Mouse (Mus musculus) brain, adult 2 months (tissue): Measurements from ENCODE around the gene Sptlc2.
"Not testable (repeated sequence)": the region's sequence is repeated elsewhere in the genome, so short reads cannot be mapped to it uniquely, and the experiment has no call there.

Experiments
- DNase-seq: peaks from one replicate; pipeline ENCODE4 v3.0.0; 2011; ENCODE audit warnings: low read depth, low spot score

Sptlc2 gene

DNA sequence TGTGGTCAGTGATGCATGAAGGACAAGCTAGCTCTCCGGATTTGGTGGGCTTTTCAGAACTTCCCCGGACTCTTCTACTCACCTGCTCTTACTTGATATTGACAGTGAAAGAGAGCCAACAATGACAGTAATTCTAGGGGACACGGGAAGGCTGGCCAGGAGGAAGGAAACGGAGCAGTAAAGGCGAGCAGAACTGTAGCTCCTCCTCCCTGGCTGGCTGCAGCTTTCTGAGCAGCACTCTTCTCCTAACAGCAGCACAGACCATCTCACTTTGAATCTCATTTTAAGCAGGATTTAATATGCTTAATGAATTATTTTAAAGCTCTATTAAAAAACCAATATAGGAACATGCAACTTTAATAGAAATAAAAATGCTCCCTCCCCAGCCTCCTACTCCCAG is 56.2 kb downstream of the Sptlc2 start:
- peak; percentile 9 for DNase-seq

DNA sequence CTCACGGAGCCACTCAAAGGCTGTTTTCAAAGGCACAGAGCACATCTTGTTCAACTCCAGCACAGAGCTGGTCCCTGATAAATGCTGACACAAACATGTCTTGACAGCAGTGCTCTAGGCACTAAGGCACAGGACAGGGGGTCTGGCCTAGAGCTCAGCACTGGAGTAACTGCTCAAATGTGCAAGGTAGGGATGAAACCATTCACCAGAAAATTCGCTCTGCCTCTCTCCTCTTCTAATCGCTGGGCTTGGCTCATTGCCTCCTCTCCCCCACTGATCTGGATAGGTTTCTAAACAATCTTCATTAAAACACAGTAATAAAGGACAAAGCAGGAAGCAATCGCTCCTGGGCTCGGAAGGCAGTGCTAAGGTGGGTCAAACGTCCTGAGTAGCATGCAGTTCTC is 57.1 kb downstream of the Sptlc2 start:
- DNase-seq, result peak; percentile 13

DNA sequence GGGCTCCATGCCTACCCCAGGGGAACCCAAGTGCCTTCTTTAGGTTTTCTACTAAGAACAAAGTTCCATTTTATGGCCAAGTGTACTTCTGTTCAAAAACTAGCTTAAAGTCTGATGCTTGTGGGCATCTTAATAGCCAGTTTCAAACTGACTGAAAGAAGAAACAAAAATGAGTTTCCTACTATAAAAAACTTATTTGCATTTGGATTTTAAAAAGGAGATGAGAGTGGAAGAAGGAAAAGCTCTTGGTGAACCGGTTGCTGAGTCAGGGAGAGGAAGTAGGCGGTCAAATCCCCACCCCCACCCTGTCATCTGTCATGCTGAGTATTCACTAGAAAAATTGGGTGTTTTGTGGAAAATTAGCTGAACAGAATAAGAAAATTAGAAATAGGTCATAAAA is 57.9 kb downstream of the Sptlc2 start:
- peak; percentile 75 for DNase-seq

DNA sequence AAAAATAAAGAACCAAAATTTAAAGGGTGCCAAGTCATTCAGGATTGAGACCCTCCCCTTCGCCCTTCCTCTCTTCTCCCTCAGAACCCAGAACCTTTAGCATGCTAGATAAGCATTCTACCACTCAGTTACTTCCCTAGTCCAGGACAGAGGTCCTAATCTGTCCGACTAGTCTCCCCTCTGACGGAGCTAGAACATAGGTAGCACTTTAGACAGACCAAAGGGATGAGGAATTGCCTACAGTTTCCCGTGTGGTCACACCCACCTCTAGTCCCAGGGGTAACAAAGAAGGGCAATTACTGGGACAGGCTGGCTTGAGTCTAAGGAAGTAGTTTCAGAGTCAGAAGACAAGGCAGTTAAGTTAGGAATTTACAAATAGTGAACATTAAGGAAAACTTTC is 60.1 kb downstream of the Sptlc2 start:
- DNase-seq, result no peak

DNA sequence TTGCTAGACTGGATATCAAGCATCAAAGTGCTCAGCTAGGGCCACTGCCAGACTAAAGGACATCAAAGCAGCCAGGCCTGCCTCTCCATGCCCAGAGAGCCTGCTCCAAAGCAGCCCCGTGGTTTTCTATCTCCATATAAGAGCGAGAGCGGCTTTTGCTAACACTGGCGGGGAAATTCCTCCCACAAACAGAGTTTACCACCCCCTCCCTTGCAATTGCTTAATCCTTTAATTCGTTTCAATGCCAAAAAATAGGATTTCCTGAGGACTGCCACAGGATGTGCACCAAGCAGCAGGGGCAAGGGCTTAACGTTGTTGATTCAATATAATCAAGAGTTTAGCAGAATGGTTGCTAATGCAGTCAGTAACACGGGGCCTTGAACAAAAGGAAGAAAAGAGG is 60.5 kb downstream of the Sptlc2 start:
- peak; percentile 23 for DNase-seq

DNA sequence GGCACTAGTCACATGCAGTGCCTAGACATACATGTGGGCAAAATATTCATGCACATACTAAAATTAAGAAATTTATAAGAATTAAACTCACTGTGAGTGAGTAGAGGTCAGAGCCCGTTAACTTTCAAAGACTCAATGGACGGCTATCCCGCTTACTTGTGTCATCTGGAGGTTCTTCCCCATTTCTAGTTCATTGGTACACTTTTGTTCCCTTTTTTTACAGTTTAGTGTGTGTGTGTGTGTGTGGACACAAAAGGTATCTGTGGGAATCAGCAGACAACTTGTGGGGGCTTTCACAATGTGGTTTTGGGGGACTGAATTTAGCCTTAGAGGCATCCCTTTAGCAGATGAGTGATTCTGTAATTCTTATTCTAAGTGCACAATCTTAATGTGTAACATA is 62.7 kb downstream of the Sptlc2 start:
- DNase-seq, result no peak

DNA sequence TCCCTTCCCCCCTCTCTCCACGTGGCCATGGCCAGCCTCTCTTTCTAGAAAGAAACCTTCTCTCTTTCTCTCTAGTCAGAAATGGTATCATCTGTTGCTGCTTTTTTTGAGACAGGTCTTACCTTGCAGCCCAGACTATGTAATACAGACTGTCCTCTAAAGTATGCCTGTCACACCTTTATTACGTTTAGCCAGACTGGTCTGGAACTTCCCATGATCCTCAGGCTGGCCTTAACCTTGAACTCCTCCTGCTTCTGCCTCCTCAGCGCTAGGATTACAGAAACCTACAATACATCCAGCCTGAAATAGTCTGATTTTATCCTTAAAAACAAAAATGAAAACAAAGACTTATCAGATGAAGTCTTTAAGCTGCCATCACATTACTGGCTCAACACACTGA is 68.9 kb downstream of the Sptlc2 start:
- DNase-seq, result no peak

DNA sequence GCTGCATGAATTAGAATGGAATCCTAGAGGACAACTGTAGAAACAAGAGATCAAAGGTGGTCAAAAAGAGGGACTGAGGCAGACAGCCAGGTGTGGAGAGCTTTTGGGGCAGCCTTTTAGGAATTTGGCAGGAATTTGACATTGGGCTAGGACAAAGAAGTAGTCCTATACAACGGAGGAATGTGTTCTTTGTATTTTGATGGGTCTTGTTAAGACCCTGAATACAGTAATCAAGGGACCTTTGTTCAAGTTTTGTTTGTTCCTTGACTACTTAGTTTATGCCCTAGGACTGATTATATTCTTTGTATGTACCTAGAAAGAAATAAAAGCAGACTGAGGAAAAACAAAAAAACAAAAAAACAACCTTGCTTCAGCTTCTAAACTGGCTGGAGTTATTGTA is 70.2 kb downstream of the Sptlc2 start:
- DNase-seq, result no peak

DNA sequence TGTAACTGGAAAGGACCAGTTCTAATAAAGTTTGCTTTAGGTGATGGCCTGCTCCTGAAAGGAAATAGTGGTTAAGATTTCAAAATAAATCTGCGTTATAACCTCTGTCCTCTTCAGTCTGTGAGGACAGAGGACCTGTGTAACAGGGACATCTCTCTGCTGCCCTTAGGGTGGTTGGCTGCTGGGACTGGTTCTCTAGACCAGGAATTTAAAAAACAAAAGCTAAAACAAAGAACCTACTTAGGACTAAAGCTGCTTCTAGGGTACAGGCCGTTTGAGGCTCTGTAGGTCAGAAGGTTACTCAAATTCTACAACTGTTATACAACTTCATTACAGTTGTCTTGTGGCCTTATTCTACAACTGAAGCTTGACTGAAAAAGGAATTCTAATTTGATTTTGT is 75.1 kb downstream of the Sptlc2 start:
- no peak for DNase-seq

DNA sequence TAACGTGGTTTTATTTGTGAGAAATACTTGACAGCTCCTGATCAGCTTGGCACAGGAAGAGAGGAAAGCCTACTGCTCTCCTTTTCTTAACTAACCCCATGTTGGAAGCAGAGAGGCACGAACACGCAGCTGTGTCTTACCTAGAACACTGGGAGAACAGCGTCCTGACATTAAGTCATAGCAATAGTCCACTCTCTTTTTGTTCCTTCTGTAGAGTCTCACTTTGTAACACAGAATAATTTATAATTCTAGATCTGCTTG is 81.6 kb downstream of the Sptlc2 start:
- DNase-seq, result not testable (repeated sequence)

DNA sequence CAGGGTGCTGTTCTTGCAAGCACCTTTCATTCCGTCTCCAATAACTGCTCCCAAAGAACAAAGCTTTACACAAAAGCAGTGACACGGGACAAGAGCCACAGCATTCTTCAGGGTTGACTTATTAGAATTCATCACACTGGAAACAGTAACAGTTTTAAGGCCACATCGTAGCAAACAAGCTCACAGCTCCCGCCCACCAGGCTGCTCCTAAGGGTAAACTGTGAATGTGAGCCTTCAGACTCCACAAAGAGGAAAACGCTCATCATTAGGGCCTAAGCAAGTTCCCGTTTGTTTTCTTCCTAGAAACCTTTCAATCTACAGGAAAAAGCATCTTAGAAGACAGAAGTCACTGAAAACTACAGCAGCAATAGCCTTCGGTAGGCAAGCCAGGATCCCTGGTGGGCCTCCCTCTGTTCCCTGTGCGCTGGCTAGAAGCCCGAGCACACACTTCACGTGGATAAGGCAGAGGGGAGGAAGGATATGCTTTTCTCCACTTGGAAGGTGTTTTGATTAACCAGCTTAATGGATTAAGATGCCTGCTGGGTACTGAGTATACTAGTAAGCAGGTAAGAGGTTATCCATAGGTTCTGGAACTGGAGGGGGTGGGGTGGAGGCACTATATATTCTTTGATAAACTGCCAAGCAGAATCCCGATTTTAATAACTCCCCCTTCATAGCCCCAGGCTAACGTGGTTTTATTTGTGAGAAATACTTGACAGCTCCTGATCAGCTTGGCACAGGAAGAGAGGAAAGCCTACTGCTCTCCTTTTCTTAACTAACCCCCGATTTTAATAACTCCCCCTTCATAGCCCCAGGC is 82.2 kb downstream of the Sptlc2 start:
- peak; percentile 56 for DNase-seq

DNA sequence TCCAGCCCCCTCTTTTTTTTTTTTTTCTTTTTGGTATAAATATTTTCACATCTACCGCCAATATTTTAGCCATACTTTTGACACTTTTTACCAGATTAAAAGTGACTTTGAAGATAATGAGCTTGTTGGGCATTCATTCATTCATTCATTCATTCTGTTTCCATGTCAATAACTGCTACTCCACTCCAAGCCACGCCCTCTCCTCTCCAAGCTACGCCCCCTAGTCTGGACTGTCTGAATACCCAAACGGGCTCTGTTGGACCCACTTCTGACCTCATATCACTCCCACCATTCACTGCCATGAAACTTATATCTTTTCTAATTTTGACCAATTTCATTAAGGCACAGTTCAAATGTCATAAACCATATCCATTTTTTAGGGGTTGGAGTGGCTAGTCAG is 87.0 kb downstream of the Sptlc2 start:
- no peak for DNase-seq

DNA sequence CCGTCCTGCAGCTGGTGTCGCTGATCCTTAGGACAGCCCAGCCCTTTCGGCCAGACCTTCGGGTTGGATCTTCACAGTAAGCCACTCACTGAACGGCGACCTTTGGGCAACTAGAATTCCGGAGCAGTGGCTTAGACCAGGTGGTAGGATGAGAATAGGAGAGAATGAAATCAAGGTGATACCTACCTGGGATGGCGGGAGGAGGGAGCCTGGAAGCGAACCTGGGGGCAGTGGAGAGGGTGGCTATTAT is 87.8 kb downstream of the Sptlc2 start:
- no peak for DNase-seq

DNA sequence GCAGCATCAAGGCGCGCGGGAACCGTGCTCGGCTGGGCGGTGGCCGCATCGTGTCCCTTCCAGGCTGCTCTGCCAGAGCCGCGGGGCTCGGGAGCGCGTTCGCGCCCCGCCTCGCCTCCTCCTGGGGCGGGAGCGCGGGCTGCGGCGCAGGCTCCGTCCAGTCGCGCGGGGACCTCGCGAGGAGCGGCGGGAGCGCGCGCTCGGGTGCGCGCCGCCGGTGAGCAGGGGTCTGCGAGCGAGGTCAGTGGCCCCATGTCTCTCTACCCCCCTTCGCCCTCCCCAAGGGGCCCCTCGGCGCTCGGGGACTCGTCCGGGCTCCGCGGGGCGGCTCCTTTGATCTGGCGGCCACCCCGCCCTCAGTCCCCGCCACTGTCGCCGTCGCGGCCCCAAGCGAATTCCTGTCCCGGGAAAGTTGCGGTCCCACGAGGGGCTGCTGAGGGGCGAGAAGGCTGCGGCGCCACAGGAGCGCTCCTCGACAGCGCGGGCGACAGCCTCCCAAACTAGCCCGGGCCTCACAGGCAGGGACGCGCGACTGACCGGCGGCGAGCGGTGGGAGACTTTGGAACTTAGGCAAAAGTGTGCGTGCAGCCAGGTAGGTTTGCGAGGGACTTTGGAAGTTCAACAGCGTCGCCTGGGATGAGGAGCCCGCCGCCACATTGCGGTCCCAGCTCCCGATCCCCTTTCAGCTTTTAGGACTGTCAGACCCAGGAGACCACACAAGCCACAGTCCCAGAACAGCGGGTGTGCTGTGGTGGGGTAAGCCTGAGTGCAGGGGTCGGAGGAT is 88.3 kb downstream of the Sptlc2 start, which contains the start of gene Ism2:
Gene Ism2 (minus strand): TSS at position 49 of the 784 bp plus-strand sequence.
- peak; percentile 35 for DNase-seq

DNA sequence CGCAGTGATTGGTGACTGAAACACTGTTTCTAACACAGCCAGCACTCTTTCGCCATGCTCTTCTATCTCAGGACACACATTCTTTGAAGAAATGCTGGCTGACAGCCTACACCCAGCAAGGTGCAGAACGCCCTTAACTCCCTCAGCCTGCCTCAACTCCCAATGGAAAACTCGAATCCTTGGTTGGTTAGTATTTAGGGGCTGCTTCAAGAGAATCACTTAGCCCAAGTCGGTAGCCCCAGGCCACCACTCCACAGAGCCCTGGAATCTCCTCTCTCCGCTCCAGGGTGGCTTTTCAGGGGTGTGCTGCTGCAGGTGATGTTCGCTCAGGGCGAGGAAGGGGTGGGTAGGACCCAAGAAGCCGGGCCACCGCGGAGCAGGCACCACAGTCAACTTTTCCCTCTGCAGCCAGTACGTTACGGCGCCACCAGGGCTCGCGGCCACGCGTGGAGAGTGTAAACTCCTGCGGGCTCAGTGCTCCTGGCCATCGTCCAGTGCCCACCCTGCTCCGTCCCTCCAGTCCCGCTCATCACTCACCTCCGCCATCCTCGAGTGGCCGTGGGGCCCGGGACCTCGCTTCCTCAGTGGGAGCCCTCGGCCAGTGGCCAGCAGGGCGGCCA is 89.0 kb downstream of the Sptlc2 start:
- no peak for DNase-seq

DNA sequence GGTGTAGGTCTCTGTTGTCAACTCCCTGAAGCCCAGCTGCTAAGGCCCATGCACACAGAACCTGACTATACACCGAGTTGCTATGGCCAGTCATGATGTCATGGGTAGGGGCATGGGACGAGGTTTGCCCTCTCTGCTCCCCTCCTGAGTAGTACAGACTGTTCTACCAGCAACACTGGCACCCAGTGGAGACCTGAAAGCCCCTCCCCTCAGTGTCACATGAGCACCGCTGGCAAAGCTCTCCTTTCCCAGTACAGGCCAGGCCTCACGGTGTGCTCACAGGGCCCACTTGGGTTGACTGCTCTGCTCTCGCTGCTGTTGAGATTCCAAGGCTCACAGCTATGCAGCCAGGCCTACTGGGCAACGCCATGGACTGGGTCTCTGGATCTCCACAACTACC is 94.2 kb downstream of the Sptlc2 start:
- DNase-seq, result no peak

DNA sequence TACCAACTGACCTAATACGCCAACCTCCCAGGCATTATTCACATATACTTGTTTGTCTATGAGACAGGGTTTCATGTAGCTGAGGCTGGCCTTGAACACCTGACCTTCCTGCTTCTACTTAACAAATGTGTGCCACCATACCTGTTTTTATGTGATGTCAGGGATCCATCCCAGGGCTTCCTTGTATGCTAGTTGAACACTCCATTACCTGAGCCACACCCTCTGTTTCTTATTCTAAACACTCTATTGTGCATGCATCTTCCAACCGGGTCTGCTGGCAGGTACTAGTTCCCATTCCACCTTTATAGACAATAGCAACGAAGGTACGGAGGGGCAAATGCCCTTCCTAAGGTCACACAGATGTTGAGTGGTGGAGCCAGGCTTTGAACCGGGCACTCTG is 99.1 kb downstream of the Sptlc2 start:
- DNase-seq, result no peak

DNA sequence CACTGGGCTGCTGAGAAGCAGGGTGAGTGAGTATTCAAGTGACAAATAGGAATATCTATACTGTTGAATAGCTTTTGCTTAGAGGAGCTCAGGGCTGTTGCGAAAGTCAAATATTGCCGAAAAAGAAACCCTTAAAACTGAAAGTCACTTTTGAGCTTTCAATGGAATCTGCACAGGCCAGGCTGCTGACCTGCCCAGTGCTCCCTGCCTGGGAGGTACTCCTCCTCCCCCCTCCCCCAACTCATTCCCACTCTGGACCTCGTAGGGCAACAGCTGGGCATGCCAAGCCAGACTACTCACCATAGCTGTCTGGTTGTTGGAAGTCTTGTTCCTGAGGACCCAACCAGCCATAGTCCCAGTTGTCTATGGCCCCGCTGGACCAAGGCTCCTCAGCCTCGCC is 103.4 kb downstream of the Sptlc2 start:
- no peak for DNase-seq

DNA sequence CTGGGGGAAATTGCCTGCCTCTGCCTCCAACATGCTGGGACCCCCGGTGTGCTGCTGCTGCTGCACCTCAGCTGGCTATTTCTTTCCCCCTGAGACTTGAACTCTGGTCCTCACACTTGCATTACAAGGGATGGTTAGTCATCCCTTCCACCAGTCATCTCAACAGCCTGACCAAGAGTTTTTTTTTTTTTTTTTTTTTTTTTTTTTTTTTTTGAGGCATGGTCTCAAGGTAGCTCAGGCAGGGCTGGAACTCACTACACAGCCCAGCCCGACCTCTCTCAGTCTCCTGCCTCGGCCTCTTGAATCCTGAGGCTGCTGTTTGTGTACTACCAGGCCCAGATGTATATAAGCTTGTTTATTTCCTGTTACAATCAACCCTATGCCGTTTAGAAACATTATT is 103.9 kb downstream of the Sptlc2 start:
- DNase-seq, result no peak

DNA sequence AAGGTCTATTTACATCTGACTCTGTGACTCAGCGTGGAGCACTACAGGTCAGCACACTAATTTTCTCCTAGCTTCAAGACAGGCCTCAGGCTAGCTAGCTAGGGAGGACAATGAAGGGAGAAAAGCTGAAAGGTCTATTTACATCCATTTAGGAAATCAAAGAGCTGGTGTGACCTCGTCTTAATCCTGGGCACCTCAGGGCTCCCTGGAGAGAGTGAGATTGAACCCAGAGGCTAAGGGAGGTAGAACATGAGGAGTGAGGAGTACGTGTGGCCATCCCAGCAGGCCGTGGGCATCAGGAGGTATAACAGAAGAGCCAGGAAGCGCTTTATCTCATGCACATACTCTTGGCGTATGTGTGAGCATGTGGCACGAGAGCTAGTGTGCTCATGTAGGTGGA is 104.4 kb downstream of the Sptlc2 start:
- DNase-seq, result no peak

DNA sequence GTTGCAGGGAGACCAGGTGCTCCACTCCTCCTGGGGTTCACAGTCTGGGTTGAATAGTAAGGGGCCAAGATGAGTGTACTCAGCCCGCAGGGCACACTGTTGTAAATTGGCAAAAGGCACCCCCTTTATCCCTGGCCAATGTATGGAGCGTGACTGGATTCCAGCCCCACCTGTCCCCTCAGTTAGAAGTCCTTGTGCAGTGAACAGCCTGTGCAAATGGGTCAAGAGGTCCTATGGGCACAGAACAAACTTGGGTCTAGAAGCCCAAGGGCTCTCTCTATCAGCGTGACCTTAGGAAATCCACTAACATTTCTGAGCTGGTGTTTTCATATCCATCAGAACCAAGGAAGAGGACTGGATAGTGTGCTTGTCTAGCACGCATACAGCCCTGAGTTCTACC is 105.4 kb downstream of the Sptlc2 start:
- no peak for DNase-seq

DNA sequence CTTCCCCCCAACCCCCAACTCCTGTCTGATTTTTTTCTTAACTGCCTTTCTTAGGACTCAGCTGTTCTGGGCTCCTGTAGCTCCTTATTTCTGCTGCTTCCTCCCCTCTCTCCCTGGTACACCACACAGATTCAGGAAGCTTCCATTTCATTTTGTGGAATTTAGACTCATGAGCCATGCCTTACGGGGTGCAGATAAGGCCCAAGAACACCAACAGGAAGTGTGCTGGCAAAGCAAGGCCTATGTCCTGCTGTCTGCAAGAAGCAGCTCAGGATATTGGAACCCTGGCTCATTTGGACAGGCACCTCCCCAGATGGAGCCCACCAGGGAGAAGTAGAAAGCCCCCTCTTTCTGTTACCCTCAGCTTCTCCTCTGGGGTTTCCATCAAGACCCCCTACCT is 106.4 kb downstream of the Sptlc2 start:
- DNase-seq, result no peak

DNA sequence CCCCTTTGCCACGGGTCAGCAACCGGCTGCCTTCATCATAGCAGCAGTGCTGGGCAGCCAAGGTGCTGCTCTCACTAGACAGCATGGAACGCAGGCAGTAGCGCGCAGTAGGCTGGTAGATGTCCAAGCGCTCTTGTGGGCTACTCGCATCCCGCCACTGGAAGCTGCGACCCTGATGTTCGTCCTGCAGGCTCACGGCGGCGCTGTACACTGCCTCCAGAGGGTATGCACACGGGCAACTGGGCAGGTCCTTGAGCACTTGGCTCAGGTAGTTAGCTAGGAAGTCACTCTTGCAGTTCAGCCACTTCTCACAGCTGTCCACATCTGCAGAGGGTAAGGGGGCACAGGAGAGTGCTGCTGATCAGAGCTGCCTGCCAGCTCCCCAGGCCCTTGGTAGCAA is 108.3 kb downstream of the Sptlc2 start:
- no peak for DNase-seq
